Mouse (Mus musculus) E14TG2a.4 (cell line): ENCODE measurements around the gene Ube2c.

ENCODE experiments used
- CTCF ChIP-seq: conservative IDR thresholded peaks from 2 replicates; pipeline ENCODE4 v1.5.1; 2014; ENCODE audit warnings: low read length
- POU5F1 ChIP-seq: IDR thresholded peaks from 2 replicates; pipeline ENCODE4 v1.6.1; 2014; ENCODE audit warnings: low read length, borderline replicate concordance

DNA sequence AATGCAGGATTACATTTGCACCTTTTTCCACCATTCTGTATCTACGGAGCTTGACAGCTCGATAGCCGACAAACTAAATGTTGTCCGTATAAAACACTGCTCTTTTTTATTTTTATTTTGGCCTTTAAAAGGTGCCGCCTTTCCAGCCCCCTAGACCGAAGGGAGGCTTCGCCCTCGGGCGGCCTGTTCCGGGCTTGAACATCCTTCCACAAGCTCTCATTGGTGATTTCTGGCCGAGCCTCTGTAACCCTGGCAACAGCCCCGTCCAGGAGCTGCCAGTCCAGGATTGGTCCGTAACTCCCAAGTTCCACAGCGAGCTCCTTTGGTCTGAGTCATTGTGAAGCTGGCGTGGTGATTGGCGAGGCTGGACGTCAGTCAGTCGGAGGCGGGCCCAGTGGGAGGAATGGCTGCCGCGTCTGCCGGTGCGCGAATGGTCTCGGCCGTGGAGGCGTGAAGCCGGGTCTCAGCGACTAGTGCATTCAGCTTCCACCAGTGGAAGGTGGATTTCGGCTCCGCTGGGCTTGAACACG is 53.0 kb downstream of the Ube2c start, which contains the start of gene Zswim1:
- TF ChIP-seq POU5F1 (no peak), CTCF (no peak)
